Mouse (Mus musculus) heart, postnatal 10 days (tissue): ENCODE measurements around the gene Stag2. TPM values are rescaled to one million over a fixed set of nuclear protein-coding genes. Genes with fewer than 3 reads are reported as not detected.
A peak's percentile ranks its signal among the peaks of the same experiment; 100 is the strongest.

ENCODE experiments used
- DNase-seq, 2 experiments: peaks; one replicate each; pipeline ENCODE4 v3.0.0; 2021
- intact Hi-C: fragments of 180-260 bp; cut with DNase I; formaldehyde crosslinking; loops from one replicate; pipeline ENCODE4 v1.15.1; 2025
- total RNA-seq, 2 experiments: library from RNA; stranded (reverse); gene quantifications; 2 replicates each; pipeline ENCODE4 v1.2.3; 2021

Gene Stag2
- total RNA-seq = 10 to 100 TPM; 64.2 to 73.6 TPM

DNA sequence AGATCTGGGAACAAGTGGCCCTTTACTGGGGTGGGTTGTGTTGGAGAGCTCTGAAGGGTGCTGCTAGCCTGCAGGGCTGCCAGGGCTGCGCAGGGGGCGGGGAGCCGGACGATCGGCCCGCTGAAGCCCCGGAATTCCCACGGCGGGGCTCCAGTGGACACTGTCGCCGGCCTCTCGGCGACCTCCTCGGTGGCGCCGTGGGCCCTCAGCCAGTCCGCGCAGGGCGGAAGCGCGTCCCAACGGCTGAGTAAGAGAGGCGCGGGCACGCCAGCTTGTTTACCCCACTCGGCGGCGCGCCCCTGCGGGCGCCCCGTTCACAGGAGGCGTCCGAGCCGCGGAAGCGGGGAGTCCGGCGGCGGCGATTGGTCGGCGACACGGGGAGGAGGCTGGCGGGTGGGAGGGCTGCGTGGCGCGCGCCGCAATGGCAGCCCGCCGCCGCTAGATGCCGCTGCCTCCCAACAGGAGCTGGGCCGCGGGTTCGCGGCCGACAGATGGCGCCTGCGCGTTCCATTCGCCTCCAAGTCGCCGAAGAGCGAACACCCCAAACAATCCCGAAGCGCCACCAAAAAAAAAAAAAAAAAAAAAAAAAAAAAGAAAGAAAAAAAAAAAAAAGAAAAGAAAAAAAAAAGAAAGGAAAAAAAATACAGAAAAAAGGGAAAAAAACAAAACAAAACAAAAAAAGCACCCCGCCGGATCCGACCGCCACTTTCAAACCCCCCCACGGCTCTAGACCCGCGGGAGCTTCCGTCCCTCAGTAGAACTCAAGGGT lies at the start of gene Stag2:
Gene Stag2 (plus strand): TSS at position 530 of the 769 bp plus-strand sequence.
- DNase-seq = peak; percentile 90 to 92
- intact Hi-C loops = loop anchor here (1.0 to 5.0 kb wide), 2 partner anchors 101 to 117 kb away; no protein-coding TSS in a partner anchor

DNA sequence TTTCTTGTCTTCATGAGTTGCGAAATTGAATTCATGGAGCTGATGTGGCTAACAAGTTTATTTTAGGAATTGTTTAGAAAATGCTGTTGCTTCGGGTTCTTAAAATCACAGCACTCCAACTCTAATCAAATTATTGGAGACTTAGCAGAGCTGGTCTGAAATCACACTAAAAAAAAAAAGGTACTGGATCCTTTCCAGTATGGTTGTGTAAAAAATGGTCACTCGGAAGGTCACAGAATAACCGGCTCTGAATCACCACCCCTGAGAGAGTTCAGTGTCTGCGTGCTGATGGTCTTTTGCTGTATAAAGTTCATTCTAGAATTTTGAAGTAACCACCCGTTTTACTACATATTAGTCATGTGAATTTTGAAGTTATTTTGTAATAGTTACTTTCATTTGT lies 42.0 kb upstream of the Stag2 start:
- DNase-seq = no peak
- intact Hi-C loops = no loop called here

DNA sequence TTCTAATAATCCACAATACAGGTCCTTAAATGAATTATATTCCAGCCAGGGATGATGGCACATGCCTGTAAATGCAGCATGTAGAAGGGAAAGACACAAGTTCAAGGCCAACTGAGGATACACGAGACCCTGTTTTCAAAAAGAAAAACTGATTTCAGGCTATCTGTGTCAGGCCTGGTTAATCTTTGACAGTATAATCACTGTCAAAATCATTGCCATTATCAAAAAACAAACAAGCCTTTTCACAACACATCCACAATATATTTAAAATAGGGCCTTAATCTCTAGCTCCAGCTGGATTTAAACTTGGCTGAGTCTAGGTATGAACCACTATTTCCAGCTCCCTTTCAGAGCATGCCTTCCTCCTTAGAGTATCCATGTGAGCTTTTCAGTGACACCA lies 38.5 kb upstream of the Stag2 start:
- intact Hi-C loops = no loop called here
- no peak for DNase-seq

DNA sequence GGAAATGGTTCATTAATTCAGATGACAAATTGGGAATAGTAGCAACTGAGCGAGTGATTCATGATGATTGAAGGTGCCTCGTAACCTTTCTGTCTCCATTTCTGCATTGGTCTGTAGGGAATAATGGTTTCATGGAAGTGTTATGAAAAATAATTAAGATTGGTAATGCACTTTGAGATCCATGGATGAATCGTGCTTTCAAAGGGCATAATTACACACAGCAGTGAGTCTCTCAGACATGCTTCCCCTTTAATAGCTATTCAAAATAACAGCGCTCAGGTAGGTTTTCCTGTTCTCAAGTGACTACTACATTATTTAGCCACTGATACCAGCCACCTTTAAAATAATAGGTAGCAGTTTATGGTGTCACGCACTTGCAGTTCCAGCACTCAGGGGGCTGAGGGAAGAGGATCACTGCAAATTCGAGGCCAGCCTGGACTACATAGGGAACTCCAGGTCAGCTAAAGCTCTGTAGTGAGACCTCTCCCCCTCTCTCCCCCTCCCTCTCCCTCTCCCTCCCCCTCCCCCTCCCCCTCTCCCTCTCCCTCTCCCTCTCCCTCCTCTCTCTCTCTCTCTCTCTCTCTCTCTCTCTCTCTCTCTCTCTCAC lies 29.6 kb upstream of the Stag2 start:
- DNase-seq = no peak
- intact Hi-C loops = no loop called here

DNA sequence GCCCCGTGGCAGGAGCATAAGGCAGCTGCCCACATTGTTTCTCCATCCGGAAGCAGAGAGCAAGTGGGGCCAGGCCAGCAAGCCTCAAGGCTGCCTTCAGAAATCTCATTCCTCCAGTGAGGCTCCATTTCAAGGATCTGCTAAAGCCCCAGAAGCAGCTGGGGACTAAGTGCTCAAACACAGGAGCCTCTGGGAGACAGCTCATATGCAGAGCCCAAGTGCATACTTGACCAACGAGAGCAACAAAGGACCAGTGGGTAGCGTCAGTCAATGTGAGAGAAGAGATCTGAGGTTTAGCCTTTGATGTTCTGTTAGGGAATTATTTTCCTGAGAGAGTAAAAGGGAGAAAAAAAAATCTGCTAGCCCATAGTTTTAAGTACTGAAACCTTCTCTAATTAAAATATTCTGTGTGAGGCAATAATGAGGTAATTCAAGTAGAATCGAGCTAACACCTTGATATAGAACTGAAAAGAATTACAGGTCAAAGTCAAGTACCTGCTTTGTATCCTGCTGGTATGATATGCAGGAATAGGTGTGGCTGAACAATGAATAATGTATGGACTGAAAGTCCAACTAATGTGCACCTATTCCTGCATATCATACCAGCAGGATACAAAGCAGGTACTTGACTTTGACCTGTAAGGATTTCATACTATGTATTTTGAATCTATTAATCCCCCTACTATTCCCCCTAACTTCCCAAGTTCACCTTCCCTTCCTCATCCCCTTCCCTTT lies 24.0 kb upstream of the Stag2 start:
- DNase-seq = no peak
- intact Hi-C loops = no loop called here

DNA sequence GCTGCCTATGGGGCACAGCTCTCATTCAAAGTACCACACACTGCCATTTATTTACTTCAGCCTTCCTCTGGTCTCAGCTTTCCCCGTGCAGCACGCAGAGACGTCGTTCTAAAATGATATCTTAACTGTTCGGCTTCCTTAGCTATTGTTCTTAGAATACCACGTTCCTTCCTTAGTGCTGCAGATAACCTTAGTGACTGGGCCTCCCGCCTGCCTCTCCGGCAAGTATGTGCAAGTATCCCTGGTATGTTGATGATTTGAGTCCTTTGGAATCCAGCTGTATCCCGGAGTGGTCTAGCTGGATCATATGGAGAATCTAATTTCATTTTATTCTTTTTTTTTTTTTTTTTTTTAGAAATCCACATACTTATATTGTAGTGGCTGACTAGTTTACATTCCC lies 9.2 kb upstream of the Stag2 start:
- intact Hi-C loops = no loop called here

DNA sequence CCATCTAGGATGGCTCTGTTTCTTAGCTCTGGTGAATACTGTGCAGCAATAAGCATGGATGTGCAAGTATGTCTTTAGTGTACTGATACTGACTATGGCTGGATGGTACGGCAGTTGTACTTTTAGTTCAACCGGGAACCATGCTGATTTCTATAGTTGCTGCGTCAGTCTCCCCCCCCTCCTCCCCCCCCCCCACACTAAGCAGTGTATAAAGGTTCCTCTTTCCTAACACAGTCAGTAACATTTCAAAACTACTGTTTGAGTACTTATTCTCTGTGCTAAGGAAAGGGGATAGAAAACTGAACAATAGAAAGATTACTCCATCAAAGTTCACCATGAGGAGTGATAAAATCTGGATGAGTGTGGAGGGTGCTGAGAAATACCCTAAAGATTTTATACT lies 6.5 kb upstream of the Stag2 start:
- no peak for DNase-seq
- intact Hi-C loops = no loop called here

More for the DNA sequence above, 9.2 kb upstream of the Stag2 start:
- DNase-seq = peak; percentile 18 to 19

DNA sequence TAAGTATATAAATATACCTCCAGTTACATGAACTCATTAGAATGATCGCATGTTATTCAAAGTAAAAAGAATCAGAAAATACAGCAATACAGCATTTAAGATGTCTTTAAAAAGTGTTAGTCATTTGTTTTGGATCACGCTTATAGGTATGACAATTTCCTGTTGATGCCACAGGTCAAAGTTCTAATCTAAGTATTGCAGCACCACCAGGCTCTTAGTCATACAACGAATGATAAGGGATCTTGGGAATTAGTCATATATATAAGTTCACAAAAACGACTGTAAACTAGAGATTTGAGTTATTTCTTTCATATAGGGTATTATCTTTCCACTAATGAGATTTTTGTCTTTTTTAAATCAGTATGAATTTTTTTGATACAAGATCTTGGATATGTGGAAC lies 5.1 kb upstream of the Stag2 start:
- intact Hi-C loops = no loop called here
- no peak for DNase-seq

DNA sequence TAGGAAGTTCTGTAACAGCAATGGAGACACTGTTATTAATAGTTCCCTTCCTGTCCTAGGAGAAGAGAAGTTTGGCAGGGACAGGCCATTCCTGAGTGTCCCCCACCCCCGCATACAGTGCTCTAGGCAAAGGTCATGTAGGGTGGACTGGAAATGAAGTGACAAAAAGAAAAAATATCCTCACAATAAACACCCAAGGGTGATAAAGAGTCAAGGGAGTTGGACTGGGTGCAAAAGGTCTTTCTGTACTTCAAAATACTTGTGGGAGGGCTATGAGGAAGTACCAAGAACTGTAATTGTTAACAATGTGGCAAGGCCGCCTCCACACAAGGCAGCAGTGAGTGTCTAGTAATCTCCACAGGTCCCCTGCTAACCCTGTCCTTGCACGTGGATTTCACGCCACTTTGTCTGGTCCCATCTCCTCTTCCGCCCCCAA lies 1.1 kb upstream of the Stag2 start:
- DNase-seq = peak; percentile 48 to 54
- intact Hi-C loops = loop anchor here (5.0 kb wide), 1 partner anchor 116 kb away; no protein-coding TSS in a partner anchor

DNA sequence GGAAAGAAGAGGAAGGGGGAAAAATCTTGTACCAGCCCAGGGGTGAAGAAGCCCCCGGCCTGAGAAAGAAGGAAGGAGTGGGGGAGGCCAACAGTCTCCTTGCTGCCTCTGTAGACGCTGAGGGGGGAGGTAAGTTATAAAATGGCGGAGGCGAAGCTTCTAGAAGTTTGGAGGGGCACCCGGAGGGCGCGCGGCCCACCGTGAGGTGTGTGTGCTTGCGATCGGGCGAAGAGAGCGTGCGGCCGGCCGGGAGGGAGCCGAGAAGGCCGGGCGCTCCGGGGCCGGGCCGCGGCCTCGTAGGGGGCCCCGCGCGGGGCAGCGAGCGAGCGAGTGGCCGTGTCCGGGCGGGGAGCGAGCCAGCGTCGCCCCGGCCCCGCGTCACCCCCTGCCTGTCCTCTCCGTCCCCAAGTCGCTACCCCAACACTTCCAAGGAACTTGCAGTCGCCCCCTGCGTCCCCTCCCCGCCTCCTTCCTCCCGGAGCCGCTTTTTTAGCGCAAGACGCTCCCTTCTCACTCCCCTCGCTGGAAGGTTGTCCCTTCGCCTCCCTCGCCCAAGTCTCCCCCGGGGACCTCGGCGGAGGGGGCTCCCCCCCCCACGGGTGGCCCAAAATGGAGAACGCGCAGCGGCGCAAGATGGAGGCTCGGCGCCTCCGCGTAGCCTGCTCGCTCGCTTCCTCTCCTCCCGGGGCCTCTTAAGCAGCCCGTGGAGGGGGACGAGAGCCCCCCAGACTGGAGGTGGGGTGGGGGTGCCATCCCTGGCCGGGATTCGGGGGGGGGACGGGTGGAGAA lies 634 bp downstream of the Stag2 start:
- peak; percentile 47 to 70 for DNase-seq
- intact Hi-C loops = loop anchor here (1.0 to 5.0 kb wide), 4 partner anchors 38 to 242 kb away; no protein-coding TSS in a partner anchor

DNA sequence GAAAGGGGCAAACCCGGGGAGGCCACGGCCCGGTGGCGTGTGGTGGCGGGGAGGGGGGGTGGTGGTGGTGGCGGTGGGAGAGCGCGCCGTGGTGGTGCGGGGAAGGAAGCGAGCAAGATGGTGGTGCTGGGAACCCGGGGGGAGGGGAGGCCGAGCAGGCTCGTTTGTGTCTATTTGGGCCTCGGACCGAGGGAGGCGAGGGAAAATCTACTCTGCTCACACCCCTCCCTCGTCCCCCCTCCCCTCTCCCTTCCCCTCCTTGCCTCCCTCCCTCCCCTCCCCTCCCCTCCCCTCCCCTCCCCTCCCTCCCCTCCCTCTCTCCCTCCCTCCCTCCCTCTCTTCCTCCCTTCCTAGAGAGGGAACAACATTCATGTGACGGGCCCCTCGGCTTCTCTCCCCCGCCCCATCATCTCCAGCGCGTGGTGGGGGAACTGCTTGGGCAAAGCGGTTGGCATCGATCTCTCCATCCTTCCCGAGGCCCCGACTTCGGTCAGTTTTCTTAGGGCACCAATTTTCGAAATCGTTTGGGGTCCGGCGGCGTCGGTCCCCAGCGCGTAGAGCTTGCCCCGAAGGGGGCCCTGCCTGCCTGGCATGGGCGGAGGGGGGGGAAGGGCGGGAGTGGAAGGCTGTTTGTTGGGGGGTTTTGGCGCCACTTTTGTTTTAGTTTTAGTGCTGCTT lies 1.4 kb downstream of the Stag2 start:
- intact Hi-C loops = loop anchor here (1.0 to 5.0 kb wide), 3 partner anchors 37 to 243 kb away; no protein-coding TSS in a partner anchor
- DNase-seq = peak; percentile 77 to 80

DNA sequence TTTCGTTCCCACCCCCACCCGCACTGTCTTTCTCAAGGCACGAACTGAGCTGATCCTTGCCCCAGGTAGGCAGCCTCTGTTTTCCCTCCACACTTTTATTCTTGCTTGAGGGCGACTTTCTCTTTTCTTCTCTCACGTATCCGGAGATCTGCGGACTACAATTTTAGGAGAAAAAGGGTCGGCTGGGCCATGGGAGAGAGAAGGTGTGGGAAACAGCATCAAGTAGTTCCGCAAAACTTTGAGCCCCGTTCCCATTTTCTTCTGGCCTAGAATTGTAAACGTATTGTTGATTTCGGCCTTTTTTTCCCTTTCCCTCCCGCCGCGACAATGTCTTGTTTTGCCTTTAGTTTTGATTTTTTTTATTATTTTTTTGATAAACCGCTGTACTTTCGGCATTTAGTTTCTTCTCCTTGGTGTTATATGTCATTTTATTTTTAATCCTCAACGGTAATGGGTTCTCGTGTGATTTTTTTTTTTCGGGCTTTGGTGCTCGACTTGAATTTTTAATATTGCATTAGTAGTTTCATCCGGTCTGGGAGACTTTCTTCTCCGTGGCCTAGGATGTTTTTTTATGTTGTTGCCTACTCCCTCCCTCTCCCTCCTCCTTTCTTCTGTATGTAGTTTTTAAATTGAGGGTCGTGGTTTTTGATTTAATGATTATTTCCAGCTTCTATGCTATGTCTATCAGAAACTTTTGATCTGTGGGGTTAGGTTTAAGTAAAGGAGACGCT lies 2.1 kb downstream of the Stag2 start:
- intact Hi-C loops = loop anchor here (1.0 to 5.0 kb wide), 3 partner anchors 36 to 244 kb away; no protein-coding TSS in a partner anchor
- DNase-seq = peak; percentile 9 to 27

DNA sequence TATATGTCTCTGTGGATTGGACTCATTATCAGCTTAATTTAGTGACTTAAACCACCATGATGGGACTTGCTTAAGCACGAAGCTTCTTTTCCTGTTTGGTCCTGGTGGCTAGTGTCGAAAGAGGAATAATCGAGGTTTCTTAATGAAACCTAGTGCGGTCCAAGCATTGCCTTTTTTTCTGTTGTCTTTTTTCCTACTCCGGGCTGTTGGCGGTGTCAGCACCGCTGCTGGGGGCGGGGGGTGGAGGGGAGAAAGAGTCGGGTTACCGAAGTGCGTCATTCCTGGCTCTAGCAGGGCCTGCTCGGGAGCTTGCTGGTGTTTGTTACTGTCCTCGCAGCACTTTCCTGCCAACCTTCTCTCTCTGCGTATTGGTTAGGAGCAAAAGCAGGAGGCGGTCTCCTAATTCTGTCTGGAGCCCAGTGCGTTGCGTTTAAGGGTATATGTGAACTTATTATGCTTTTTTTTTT lies 2.8 kb downstream of the Stag2 start:
- intact Hi-C loops = loop anchor here (1.0 to 5.0 kb wide), 3 partner anchors 35 to 245 kb away; no protein-coding TSS in a partner anchor
- DNase-seq = peak; percentile 88 to 90

DNA sequence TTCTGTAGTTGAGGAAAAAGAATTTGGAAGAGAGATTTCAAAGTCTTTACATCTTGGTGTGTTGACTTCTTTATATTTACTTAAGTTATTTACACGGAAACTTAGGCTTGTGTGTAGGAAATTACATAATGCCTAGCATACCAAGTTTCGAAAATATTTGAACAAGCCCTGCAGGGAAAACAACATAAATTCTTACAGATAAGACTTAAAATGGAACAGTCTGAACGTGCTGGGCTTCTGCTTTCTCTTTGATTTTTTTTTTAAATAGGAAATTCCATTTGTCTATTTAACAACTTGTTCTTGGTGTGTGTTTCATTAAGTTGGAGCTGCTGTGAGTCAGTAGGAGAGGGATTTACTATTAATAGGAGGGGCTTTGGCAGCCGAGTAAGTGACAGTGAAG lies 3.9 kb downstream of the Stag2 start:
- intact Hi-C loops = loop anchor here (5.0 kb wide), 2 partner anchors 34 to 246 kb away; no protein-coding TSS in a partner anchor
- peak in 1 of 2 experiments; percentile 11 for DNase-seq

DNA sequence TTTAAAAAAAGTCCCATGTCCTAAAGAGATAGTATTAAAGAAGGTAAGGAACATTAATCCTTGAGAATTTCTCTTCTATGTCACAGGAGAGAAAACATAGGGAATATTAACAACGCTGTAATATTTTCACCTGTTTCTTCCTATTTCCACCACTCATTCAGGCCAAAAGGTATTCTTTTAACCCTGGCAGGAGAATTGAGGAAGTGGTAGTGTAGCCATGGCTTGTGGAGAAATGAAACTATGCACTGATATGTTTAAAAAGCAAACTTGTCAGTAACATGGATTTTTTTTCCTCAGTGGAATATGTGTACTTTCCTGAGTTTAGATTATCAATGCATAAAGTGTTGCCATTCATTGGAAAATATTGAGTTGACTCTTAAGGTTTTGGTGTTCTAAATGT lies 16.3 kb downstream of the Stag2 start:
- no peak for DNase-seq
- intact Hi-C loops = no loop called here

DNA sequence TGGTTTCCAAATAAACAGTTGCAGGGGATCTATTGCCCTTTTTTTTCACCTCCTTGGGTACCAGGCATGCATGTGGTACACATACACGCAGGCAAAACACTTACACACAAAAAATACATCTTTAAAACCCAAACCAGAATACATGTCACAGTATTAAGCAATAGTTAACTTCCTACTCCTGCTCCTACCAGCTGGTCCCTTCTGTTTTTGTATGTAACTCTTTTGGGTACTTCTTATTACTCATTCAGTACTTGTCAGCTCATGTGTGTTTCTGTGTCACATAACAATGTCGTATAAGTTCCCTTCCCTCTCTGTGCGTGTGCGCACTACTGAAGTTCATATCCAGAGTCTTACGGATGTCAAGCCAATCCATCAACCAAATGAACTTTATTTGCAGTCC lies 21.7 kb downstream of the Stag2 start:
- intact Hi-C loops = no loop called here
- no peak for DNase-seq

DNA sequence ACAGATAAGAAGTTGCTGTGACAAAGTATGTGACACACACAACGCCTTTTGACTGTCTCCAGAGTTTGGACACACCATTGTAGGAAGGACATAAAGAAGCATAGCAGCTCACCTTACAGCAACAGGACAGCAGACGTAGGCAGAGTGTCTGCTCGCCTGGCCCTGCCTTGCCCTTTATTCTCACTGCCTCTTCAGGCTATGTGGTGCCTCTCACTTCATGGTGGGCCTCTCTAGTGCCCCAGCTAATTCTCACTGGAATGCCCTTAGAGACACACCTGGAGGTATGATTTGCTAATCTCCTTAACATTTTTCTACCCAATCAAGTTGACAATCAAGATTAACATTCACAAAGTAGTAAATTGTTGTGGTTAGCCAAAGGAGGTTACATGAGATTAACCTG lies 38.5 kb downstream of the Stag2 start:
- intact Hi-C loops = loop anchor here (5.0 kb wide), 1 partner anchor 35 kb away; no protein-coding TSS in a partner anchor
- DNase-seq = no peak

DNA sequence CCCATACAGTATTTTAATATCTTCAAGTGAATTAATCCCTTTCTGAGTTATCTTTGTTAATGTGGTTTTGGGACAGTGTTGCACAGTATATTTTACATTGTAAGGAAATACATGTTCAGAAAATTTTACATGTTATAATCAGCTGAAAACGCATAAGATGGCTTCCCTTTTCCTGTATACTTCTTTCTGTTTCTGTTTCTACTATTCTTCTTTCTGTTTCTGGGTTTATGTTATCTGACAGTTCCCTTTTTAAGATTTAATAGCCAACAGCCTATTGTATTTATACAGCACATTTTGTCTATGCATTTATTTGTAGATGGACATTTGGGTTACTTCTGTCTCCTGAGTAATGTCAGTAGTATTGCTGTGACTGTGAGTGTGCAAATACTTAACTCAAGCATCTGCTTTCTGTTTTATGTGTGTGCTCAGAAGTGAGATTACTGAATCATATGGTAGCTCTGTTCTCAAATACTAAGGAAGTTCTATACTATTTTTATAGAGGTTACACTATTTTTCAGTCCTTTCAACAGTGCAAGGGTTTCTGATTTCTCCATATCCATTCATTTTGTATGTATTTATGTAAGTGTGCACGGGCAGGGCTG lies 39.8 kb downstream of the Stag2 start:
- intact Hi-C loops = loop anchor here (5.0 kb wide), 1 partner anchor 37 kb away; no protein-coding TSS in a partner anchor
- DNase-seq = no peak
